Mouse (Mus musculus) embryonic facial prominence, embryonic 10.5 days (tissue): ENCODE data around the gene Zfhx3. TPM values are rescaled to one million over a fixed set of nuclear protein-coding genes. Genes with fewer than 3 reads are reported as not detected.

Experiments used
- DNase-seq: peaks from one replicate; pipeline ENCODE4 v3.0.0-alpha.2; 2017; ENCODE audit warnings: low spot score
- H3K27ac ChIP-seq: fragments of 300-500 bp; sonication (generic); replicated peaks from 2 replicates; pipeline ENCODE4 v1.5.1; 2016; ENCODE audit warnings: mild to moderate bottlenecking
- H3K27me3 ChIP-seq: fragments of 300-500 bp; sonication (generic); replicated peaks from 2 replicates; pipeline ENCODE4 v1.6.1; 2016; ENCODE audit warnings: low read depth, mild to moderate bottlenecking; ENCODE audit not compliant: poor library complexity, severe bottlenecking
- H3K36me3 ChIP-seq: fragments of 300-500 bp; sonication (generic); replicated peaks from 2 replicates; pipeline ENCODE4 v1.6.1; 2016; ENCODE audit warnings: mild to moderate bottlenecking, moderate library complexity
- H3K4me1 ChIP-seq: fragments of 300-500 bp; sonication (generic); 2 replicates; pipeline ENCODE4 v1.6.1; 2016
- H3K4me3 ChIP-seq: fragments of 300-500 bp; sonication (generic); 2 replicates; pipeline ENCODE4 v1.5.1; 2016; ENCODE audit warnings: mild to moderate bottlenecking, moderate library complexity
- H3K9me3 ChIP-seq: fragments of 300-500 bp; sonication (generic); 2 replicates; pipeline ENCODE4 v1.6.1; 2016; ENCODE audit warnings: mild to moderate bottlenecking
- WGBS: fragments of 180-500 bp; shearing (Covaris S2); methylation state at CpG from one replicate; pipeline ENCODE4 v1.1.7; 2016; 5-methylcytosine and 5-hydroxymethylcytosine counted together
- microRNA-seq: library from miRNA; unstranded; fragments of <30 nt; microRNA quantifications from one replicate; pipeline ENCODE4, GENCODE M21; 2017
- polyA plus RNA-seq: library from polyadenylated mRNA; unstranded; fragments of >200 nt; fragmentation: Nextera tagmentation; extraction: Ambion mirVana; gene quantifications from 2 replicates; pipeline ENCODE4 v1.2.1, GENCODE M21; 2016

Zfhx3 gene
- polyA plus RNA-seq, 1 experiment from 2014 or later: 18.8 TPM

GRCm38 (mm10) chr8:109001923-109002322, 1059.5 kb downstream of the Zfhx3 start:
- DNase-seq: no peak

DNA sequence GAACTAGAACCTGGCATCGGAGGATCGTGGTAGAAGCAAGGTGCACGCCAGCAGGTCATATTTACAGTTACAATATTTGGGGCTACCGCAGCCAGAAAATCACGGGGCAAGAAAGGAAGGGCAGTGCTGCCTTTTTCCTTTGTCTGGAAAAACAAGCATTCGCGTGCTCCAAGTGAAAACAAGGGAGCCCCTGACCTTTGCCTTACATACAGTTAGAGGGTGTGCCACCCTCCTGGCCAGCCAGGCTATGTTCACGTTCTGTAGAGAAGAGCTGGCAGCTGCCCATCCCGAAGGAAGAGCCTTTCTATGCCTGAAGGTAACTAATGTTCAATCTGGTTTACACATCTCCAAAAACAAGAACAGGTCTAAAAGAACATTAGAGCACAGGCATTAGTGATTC, 1064.5 kb downstream of the Zfhx3 start:
- 89% methylated on average over 9 of the region's 9 CpGs for WGBS
- Histone ChIP-seq H3K4me1 (0 out of 2 replicates have a peak, but pooled peaks cover 8% of the 10 kb centered on the region), H3K27ac (no peak overlapping the region), H3K4me3 (no peak overlapping the region), H3K9me3 (no peaks in the 10 kb centered on the region), H3K36me3 (no peaks in the 10 kb centered on the region), H3K27me3 (no peaks in the 10 kb centered on the region)
- DNase-seq: no peak

More at GRCm38 (mm10) chr8:109001923-109002322, 1059.5 kb downstream of the Zfhx3 start:
- Histone ChIP-seq H3K27me3 (no peaks in the 10 kb centered on the region), H3K4me1 (peaks cover 18% of the 10 kb centered on the region), H3K4me3 (no peak overlapping the region), H3K36me3 (no peaks in the 10 kb centered on the region), H3K27ac (no peak overlapping the region), H3K9me3 (no peaks in the 10 kb centered on the region)
- 89% methylated on average over 5 of the region's 5 CpGs for WGBS

Small RNA genes within 50 kb of the gene (microRNA-seq; reads per million reads assigned to microRNA genes)
- 0.91 reads per million for gene Mir3108
